Mouse (Mus musculus) E14TG2a.4 (cell line): ENCODE measurements around the gene Nt5dc3.

Source experiments
- CTCF ChIP-seq: conservative IDR thresholded peaks from 2 replicates; pipeline ENCODE4 v1.5.1; 2014; ENCODE audit warnings: low read length
- POU5F1 ChIP-seq: IDR thresholded peaks from 2 replicates; pipeline ENCODE4 v1.6.1; 2014; ENCODE audit warnings: low read length, borderline replicate concordance

GRCm38 (mm10) chr10:86838827-86839226, 60.0 kb downstream of the Nt5dc3 start:
- no peak for TF ChIP-seq CTCF
- no peak for TF ChIP-seq POU5F1
